Mouse (Mus musculus): ENCODE results near the gene Ces3a.
"Not testable (repeated sequence)": the region's sequence is repeated elsewhere in the genome, so short reads cannot be mapped to it uniquely, and the experiment has no call there.

Ces3a gene

GRCm38 (mm10) chr8:105093992-105094391 lies 45.6 kb downstream of the Ces3a start:
- no peak for DNase-seq (ENCODE audit: low read depth, low spot score)

GRCm38 (mm10) chr8:105102101-105102785 lies 53.8 kb downstream of the Ces3a start:
- DNase-seq (ENCODE audit: low read depth, low spot score) = not testable (repeated sequence)

GRCm38 (mm10) chr8:105103701-105104100 lies 55.3 kb downstream of the Ces3a start:
- DNase-seq (ENCODE audit: low read depth, low spot score) = not testable (repeated sequence)

GRCm38 (mm10) chr8:105104220-105104619 lies 55.8 kb downstream of the Ces3a start:
- no peak for DNase-seq (ENCODE audit: low read depth, low spot score)
